Mouse (Mus musculus) liver, postnatal 0 days (tissue): ENCODE results near the gene Tmod1. TPM values are rescaled to one million over a fixed set of nuclear protein-coding genes. Genes with fewer than 3 reads are reported as not detected.

Source experiments
- ATAC-seq: fragments of 200-750 bp; cut with Nextera tagmentation; 2 replicates; pipeline ENCODE4 v1.8.0; 2017; ENCODE audit warnings: mild to moderate bottlenecking, moderate library complexity
- DNase-seq: peaks from one replicate; pipeline ENCODE4 v3.0.0-alpha.2; 2016
- H3K27ac ChIP-seq: fragments of 300-500 bp; sonication (generic); 2 replicates; pipeline ENCODE4 v1.5.1; 2014; ENCODE audit warnings: antibody characterized with exemption, moderate library complexity, mild to moderate bottlenecking, low read depth
- H3K27me3 ChIP-seq: fragments of 300-500 bp; sonication (generic); 2 replicates; pipeline ENCODE4 v1.6.1; 2014; ENCODE audit warnings: low read length, control low read depth, mixed read lengths; ENCODE audit not compliant: insufficient read depth
- H3K36me3 ChIP-seq: fragments of 300-500 bp; sonication (generic); replicated peaks from 2 replicates; pipeline ENCODE4 v1.6.1; 2014; ENCODE audit warnings: mild to moderate bottlenecking, control low read depth, low read length, moderate library complexity, mixed read lengths; ENCODE audit not compliant: insufficient read depth
- H3K4me1 ChIP-seq: fragments of 300-500 bp; sonication (generic); 2 replicates; pipeline ENCODE4 v1.6.1; 2014; ENCODE audit warnings: antibody characterized with exemption, mild to moderate bottlenecking, control low read depth; ENCODE audit not compliant: insufficient read depth
- H3K4me2 ChIP-seq: fragments of 300-500 bp; sonication (generic); 2 replicates; pipeline ENCODE4 v1.6.1; 2014; ENCODE audit warnings: low read depth, mild to moderate bottlenecking, low read length, moderate library complexity, mixed read lengths
- H3K4me3 ChIP-seq: fragments of 300-500 bp; sonication (generic); 2 replicates; pipeline ENCODE4 v1.5.1; 2014; ENCODE audit warnings: low read depth, low read length
- H3K9ac ChIP-seq: fragments of 300-500 bp; sonication (generic); replicated peaks from 2 replicates; pipeline ENCODE4 v1.6.1; 2014; ENCODE audit warnings: mild to moderate bottlenecking, moderate library complexity
- H3K9me3 ChIP-seq: fragments of 300-500 bp; sonication (generic); 2 replicates; pipeline ENCODE4 v1.6.1; 2016; ENCODE audit warnings: mild to moderate bottlenecking, control low read depth, low read length, mixed read lengths
- CTCF ChIP-seq: sonication (generic); IDR thresholded peaks from 2 replicates; pipeline ENCODE4 v1.5.1; 2016; ENCODE audit warnings: antibody characterized with exemption, low read depth
- EP300 ChIP-seq: IDR thresholded peaks from 2 replicates; pipeline ENCODE4 v1.6.1; 2016; ENCODE audit warnings: antibody characterized with exemption, low read depth, mild to moderate bottlenecking
- WGBS: fragments of 180-500 bp; shearing (Covaris S2); extraction: QIAGEN DNeasy Blood & Tissue Kit; methylation state at CpG from one replicate; pipeline ENCODE4 v1.1.7; 2014; ENCODE audit not compliant: insufficient replicate concordance; 5-methylcytosine and 5-hydroxymethylcytosine counted together
- polyA plus RNA-seq: library from polyadenylated mRNA; unstranded; fragments of >200 nt; fragmentation: Nextera tagmentation; extraction: Ambion mirVana; gene quantifications from 2 replicates; pipeline ENCODE4 v1.2.1, GENCODE M21; 2015

Gene Tmod1
- polyA plus RNA-seq = 13.9 and 14.1 TPM in 2 replicates

GRCm38 (mm10) chr4:46038892-46039751, at the start of gene Tmod1:
Tmod1 (plus strand) TSS chr4:46038935.
- Histone ChIP-seq H3K4me3 (peak within 1 kb of the TSS; percentile 87), H3K4me2 (peak within 1 kb of the TSS; percentile 92), H3K4me1 (peaks cover 19% of the 10 kb centered on the region), H3K27me3 (peaks cover 24% of the 10 kb centered on the region), H3K9ac (peak within 1 kb of the TSS; percentile 90), H3K36me3 (no peaks in the 10 kb centered on the region; the same call in none of the 2 replicates), H3K9me3 (no peaks in the 10 kb centered on the region), H3K27ac (peak within 1 kb of the TSS; percentile 77)
- ATAC-seq (peak; percentile 60), DNase-seq (peak; percentile 88)
- TF ChIP-seq CTCF (no peak; the same call in 1 of the 2 replicates), EP300 (no peak)
- under 1% methylated on average over 58 of the region's 72 CpGs for WGBS

- Histone ChIP-seq H3K4me1 (no peaks in the 10 kb centered on the region), H3K4me3 (no peak overlapping the region), H3K9ac (no peak overlapping the region), H3K27ac (no peak overlapping the region), H3K9me3 (no peaks in the 10 kb centered on the region), H3K27me3 (no peaks in the 10 kb centered on the region), H3K36me3 (peaks cover 19% of the 10 kb centered on the region), H3K4me2 (no peak overlapping the region)
- TF ChIP-seq EP300 (no peak), CTCF (no peak)
- 61% methylated on average over 6 of the region's 6 CpGs for WGBS
- DNase-seq = no peak
- no peak for ATAC-seq
These were observed 48.2 kb upstream of the Tmod1 start for GRCm38 (mm10) chr4:45990427-45991135.

GRCm38 (mm10) chr4:45998536-45998935, 40.2 kb upstream of the Tmod1 start:
- Histone ChIP-seq H3K4me3 (no peak overlapping the region), H3K27ac (no peak overlapping the region), H3K4me1 (no peaks in the 10 kb centered on the region), H3K9me3 (no peaks in the 10 kb centered on the region), H3K4me2 (no peak overlapping the region), H3K9ac (no peak overlapping the region), H3K36me3 (peaks cover 13% of the 10 kb centered on the region), H3K27me3 (no peaks in the 10 kb centered on the region)
- WGBS = 83% methylated on average over 4 of the region's 4 CpGs
- ATAC-seq (no peak), DNase-seq (no peak)
- TF ChIP-seq EP300 = no peak
- TF ChIP-seq CTCF = no peak

- ATAC-seq = peak; percentile 25; the same call in 1 of the 2 replicates
- TF ChIP-seq CTCF = peak; percentile 37
- no peak for TF ChIP-seq EP300
- H3K4me3 ChIP-seq = no peak overlapping the region
- H3K9ac ChIP-seq = no peak overlapping the region
- peaks cover 28% of the 10 kb centered on the region for H3K36me3 ChIP-seq
- peak overlapping the region; percentile 29; the same call in 1 of the 2 replicates for H3K27ac ChIP-seq
- no peaks in the 10 kb centered on the region for H3K27me3 ChIP-seq
- WGBS = 53% methylated on average over 5 of the region's 5 CpGs
- no peaks in the 10 kb centered on the region for H3K4me1 ChIP-seq
- H3K9me3 ChIP-seq = no peaks in the 10 kb centered on the region
- no peak overlapping the region for H3K4me2 ChIP-seq
- no peak for DNase-seq
These were observed 30.5 kb upstream of the Tmod1 start for GRCm38 (mm10) chr4:46008142-46008793.

GRCm38 (mm10) chr4:46011698-46012097, 27.0 kb upstream of the Tmod1 start:
- Histone ChIP-seq H3K4me1 (no peaks in the 10 kb centered on the region), H3K36me3 (peaks cover 18% of the 10 kb centered on the region), H3K27me3 (no peaks in the 10 kb centered on the region), H3K27ac (no peak overlapping the region), H3K9me3 (no peaks in the 10 kb centered on the region), H3K9ac (no peak overlapping the region), H3K4me2 (no peak overlapping the region), H3K4me3 (no peak overlapping the region)
- ATAC-seq = no peak
- TF ChIP-seq EP300 (no peak), CTCF (no peak)
- no peak for DNase-seq
- WGBS = 87% methylated on average over 2 of the region's 2 CpGs

GRCm38 (mm10) chr4:46015605-46016004, 23.1 kb upstream of the Tmod1 start:
- H3K9me3 ChIP-seq = no peaks in the 10 kb centered on the region
- ATAC-seq (no peak), DNase-seq (no peak)
- TF ChIP-seq EP300 (no peak), CTCF (peak; percentile 32)
- H3K4me2 ChIP-seq = no peak overlapping the region
- no peaks in the 10 kb centered on the region for H3K27me3 ChIP-seq
- H3K27ac ChIP-seq = no peak overlapping the region
- H3K4me3 ChIP-seq = no peak overlapping the region
- H3K36me3 ChIP-seq = peaks cover 8% of the 10 kb centered on the region
- H3K4me1 ChIP-seq = no peaks in the 10 kb centered on the region
- WGBS = 93% methylated on average over 1 of the region's 1 CpGs
- H3K9ac ChIP-seq = no peak overlapping the region
